Mouse (Mus musculus): ENCODE data around the gene Cd48.
"Not testable (repeated sequence)": the region's sequence is repeated elsewhere in the genome, so short reads cannot be mapped to it uniquely, and the experiment has no call there.

Cd48 gene

GRCm38 (mm10) chr1:171681531-171682299 is at the start of gene Cd48:
Cd48 (plus strand) TSS chr1:171682009.
- DNase-seq (ENCODE audit: extremely low read depth, insufficient read length, low spot score): peak; percentile 32

GRCm38 (mm10) chr1:171635696-171636095 is 46.1 kb upstream of the Cd48 start:
- DNase-seq (ENCODE audit: extremely low read depth, insufficient read length, low spot score): no peak

- DNase-seq (ENCODE audit: extremely low read depth, insufficient read length, low spot score): no peak
Observed at GRCm38 (mm10) chr1:171637101-171637500, 44.7 kb upstream of the Cd48 start.

GRCm38 (mm10) chr1:171638686-171639085 is 43.1 kb upstream of the Cd48 start:
- DNase-seq (ENCODE audit: extremely low read depth, insufficient read length, low spot score): no peak

GRCm38 (mm10) chr1:171640796-171641195 is 41.0 kb upstream of the Cd48 start:
- DNase-seq (ENCODE audit: extremely low read depth, insufficient read length, low spot score): no peak

GRCm38 (mm10) chr1:171643612-171644011 is 38.2 kb upstream of the Cd48 start:
- no peak for DNase-seq (ENCODE audit: extremely low read depth, insufficient read length, low spot score)

- no peak for DNase-seq (ENCODE audit: extremely low read depth, insufficient read length, low spot score)
Observed at GRCm38 (mm10) chr1:171646429-171646940, 35.3 kb upstream of the Cd48 start.

- DNase-seq (ENCODE audit: extremely low read depth, insufficient read length, low spot score): no peak
Observed at GRCm38 (mm10) chr1:171647716-171648115, 34.1 kb upstream of the Cd48 start.

- no peak for DNase-seq (ENCODE audit: extremely low read depth, insufficient read length, low spot score)
Observed at GRCm38 (mm10) chr1:171648840-171649239, 33.0 kb upstream of the Cd48 start.

GRCm38 (mm10) chr1:171652734-171653133 is 29.1 kb upstream of the Cd48 start, which contains the start of gene Slamf7:
Slamf7 (minus strand) TSS chr1:171653035.
- no peak for DNase-seq (ENCODE audit: extremely low read depth, insufficient read length, low spot score)

GRCm38 (mm10) chr1:171658561-171658991 is 23.2 kb upstream of the Cd48 start:
- DNase-seq (ENCODE audit: extremely low read depth, insufficient read length, low spot score): no peak

GRCm38 (mm10) chr1:171660423-171660822 is 21.4 kb upstream of the Cd48 start:
- DNase-seq (ENCODE audit: extremely low read depth, insufficient read length, low spot score): no peak

- DNase-seq (ENCODE audit: extremely low read depth, insufficient read length, low spot score): no peak
Observed at GRCm38 (mm10) chr1:171661482-171661881, 20.3 kb upstream of the Cd48 start.

- no peak for DNase-seq (ENCODE audit: extremely low read depth, insufficient read length, low spot score)
Observed at GRCm38 (mm10) chr1:171663757-171664156, 18.1 kb upstream of the Cd48 start.

GRCm38 (mm10) chr1:171666350-171666749 is 15.5 kb upstream of the Cd48 start:
- peak; percentile 8 for DNase-seq (ENCODE audit: extremely low read depth, insufficient read length, low spot score)

- DNase-seq (ENCODE audit: extremely low read depth, insufficient read length, low spot score): no peak
Observed at GRCm38 (mm10) chr1:171667160-171667559, 14.6 kb upstream of the Cd48 start.

- not testable (repeated sequence) for DNase-seq (ENCODE audit: extremely low read depth, insufficient read length, low spot score)
Observed at GRCm38 (mm10) chr1:171672451-171672850, 9.4 kb upstream of the Cd48 start.

- no peak for DNase-seq (ENCODE audit: extremely low read depth, insufficient read length, low spot score)
Observed at GRCm38 (mm10) chr1:171672854-171673475, 8.8 kb upstream of the Cd48 start.

- no peak for DNase-seq (ENCODE audit: extremely low read depth, insufficient read length, low spot score)
Observed at GRCm38 (mm10) chr1:171674467-171674866, 7.3 kb upstream of the Cd48 start.

- DNase-seq (ENCODE audit: extremely low read depth, insufficient read length, low spot score): no peak
Observed at GRCm38 (mm10) chr1:171677721-171678120, 4.1 kb upstream of the Cd48 start.

- DNase-seq (ENCODE audit: extremely low read depth, insufficient read length, low spot score): no peak
Observed at GRCm38 (mm10) chr1:171681009-171681408, 800 bp upstream of the Cd48 start.

GRCm38 (mm10) chr1:171684923-171685322 is 3.1 kb downstream of the Cd48 start:
- DNase-seq (ENCODE audit: extremely low read depth, insufficient read length, low spot score): no peak
